Mouse (Mus musculus) embryonic facial prominence, embryonic 11.5 days (tissue): ENCODE results near the gene Rnf6. TPM values are rescaled to one million over a fixed set of nuclear protein-coding genes. Genes with fewer than 3 reads are reported as not detected.

Source experiments
- ATAC-seq: fragments of 200-750 bp; cut with Nextera tagmentation; replicated peaks from 2 replicates; pipeline ENCODE4 v1.8.0; 2017; ENCODE audit warnings: low read depth; ENCODE audit not compliant: insufficient number of reproducible peaks, low FRiP score, low TSS enrichment
- DNase-seq: peaks from one replicate; pipeline ENCODE4 v3.0.0-alpha.2; 2015; ENCODE audit warnings: low spot score
- H3K27ac ChIP-seq: fragments of 300-500 bp; sonication (generic); replicated peaks from 2 replicates; pipeline ENCODE4 v1.5.1; 2014; ENCODE audit warnings: mild to moderate bottlenecking, low read depth, low read length, control low read depth
- H3K27me3 ChIP-seq: fragments of 300-500 bp; sonication (generic); 2 replicates; pipeline ENCODE4 v1.6.1; 2014; ENCODE audit warnings: mild to moderate bottlenecking, low read length, moderate library complexity, mixed read lengths; ENCODE audit not compliant: control insufficient read depth, insufficient read depth
- H3K36me3 ChIP-seq: fragments of 300-500 bp; sonication (generic); replicated peaks from 2 replicates; pipeline ENCODE4 v1.6.1; 2014; ENCODE audit warnings: low read depth, mild to moderate bottlenecking, low read length, moderate library complexity, mixed read lengths; ENCODE audit not compliant: control insufficient read depth, insufficient read depth
- H3K4me1 ChIP-seq: fragments of 300-500 bp; sonication (generic); 2 replicates; pipeline ENCODE4 v1.6.1; 2014; ENCODE audit warnings: low read length, mixed read lengths; ENCODE audit not compliant: control insufficient read depth, insufficient read depth
- H3K4me2 ChIP-seq: fragments of 300-500 bp; sonication (generic); 2 replicates; pipeline ENCODE4 v1.6.1; 2014; ENCODE audit warnings: low read depth, mild to moderate bottlenecking, control low read depth, low read length, moderate library complexity
- H3K4me3 ChIP-seq: fragments of 300-500 bp; sonication (generic); 2 replicates; pipeline ENCODE4 v1.5.1; 2014; ENCODE audit warnings: low read depth, low read length, control low read depth
- H3K9ac ChIP-seq: fragments of 300-500 bp; sonication (generic); replicated peaks from 2 replicates; pipeline ENCODE4 v1.6.1; 2014; ENCODE audit warnings: mild to moderate bottlenecking, control low read depth, low read length
- H3K9me3 ChIP-seq: fragments of 300-500 bp; sonication (generic); replicated peaks from 2 replicates; pipeline ENCODE4 v1.6.1; 2016; ENCODE audit warnings: mild to moderate bottlenecking, low read length, inconsistent platforms, mixed read lengths; ENCODE audit not compliant: control insufficient read depth
- WGBS: fragments of 180-500 bp; shearing (Covaris S2); extraction: QIAGEN DNeasy Blood & Tissue Kit; methylation state at CpG from one replicate; pipeline ENCODE4 v1.1.7; 2014; 5-methylcytosine and 5-hydroxymethylcytosine counted together
- polyA plus RNA-seq: library from polyadenylated mRNA; unstranded; fragments of >200 nt; fragmentation: Nextera tagmentation; extraction: Ambion mirVana; gene quantifications from 2 replicates; pipeline ENCODE4 v1.2.1, GENCODE M21; 2014

Gene Rnf6
- polyA plus RNA-seq, 1 experiment from 2014 or later, result 23.7 TPM

GRCm38 (mm10) chr5:146227496-146227895, 6.1 kb upstream of the Rnf6 start:
- ATAC-seq, result no peak
- Histone ChIP-seq H3K27me3 (no peaks in the 10 kb centered on the region), H3K27ac (no peak overlapping the region), H3K4me2 (no peak overlapping the region), H3K4me3 (no peak overlapping the region), H3K9me3 (no peaks in the 10 kb centered on the region), H3K36me3 (no peaks in the 10 kb centered on the region), H3K4me1 (no peaks in the 10 kb centered on the region), H3K9ac (no peak overlapping the region)
- WGBS, result 84% methylated on average over 8 of the region's 8 CpGs
- no peak for DNase-seq

DNA sequence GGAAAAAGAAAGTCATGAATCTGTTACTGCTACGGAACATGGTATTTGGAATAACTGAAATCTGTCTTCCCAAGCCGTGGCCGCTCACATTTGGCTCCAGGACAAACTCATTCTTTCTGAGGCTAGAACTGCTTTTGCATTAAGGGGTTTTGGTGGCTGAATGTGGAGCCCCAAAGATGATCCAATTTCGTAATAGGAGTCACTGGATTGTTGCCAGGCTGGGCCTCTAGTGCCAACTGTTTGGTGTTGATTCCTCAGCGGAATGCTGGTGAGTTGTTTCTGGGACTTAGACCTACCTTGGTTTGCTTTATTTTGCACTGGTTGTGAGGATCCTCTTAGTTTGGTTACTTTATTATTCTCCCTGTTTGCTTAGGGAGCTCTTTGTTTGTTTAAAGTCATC, 2.4 kb upstream of the Rnf6 start:
- ATAC-seq, result no peak

GRCm38 (mm10) chr5:146221722-146222121, 367 bp upstream of the Rnf6 start:
- H3K9me3 ChIP-seq, result no peaks in the 10 kb centered on the region
- peak overlapping the region; percentile 92 for H3K9ac ChIP-seq
- WGBS, result 33% methylated on average over 6 of the region's 6 CpGs

More for the DNA sequence above, 2.4 kb upstream of the Rnf6 start:
- Histone ChIP-seq H3K4me3 (no peak overlapping the region), H3K4me1 (no peaks in the 10 kb centered on the region), H3K36me3 (no peaks in the 10 kb centered on the region; the same call in 1 of the 2 replicates), H3K27ac (no peak overlapping the region), H3K4me2 (no peak overlapping the region), H3K9me3 (no peaks in the 10 kb centered on the region), H3K27me3 (no peaks in the 10 kb centered on the region), H3K9ac (no peak overlapping the region)
- DNase-seq, result no peak
- 88% methylated on average over 5 of the region's 5 CpGs for WGBS

GRCm38 (mm10) chr5:146220501-146220878, 865 bp downstream of the Rnf6 start:
- Histone ChIP-seq H3K27me3 (no peaks in the 10 kb centered on the region), H3K36me3 (no peaks in the 10 kb centered on the region; the same call in 1 of the 2 replicates), H3K4me3 (peak overlapping the region; percentile 74), H3K27ac (no peak overlapping the region), H3K4me2 (peak overlapping the region; percentile 52), H3K9ac (peak overlapping the region; percentile 19; the same call in 1 of the 2 replicates), H3K4me1 (no peaks in the 10 kb centered on the region), H3K9me3 (no peaks in the 10 kb centered on the region)
- peak; percentile 77 for ATAC-seq
- no peak for DNase-seq
- WGBS, result 9% methylated on average over 13 of the region's 13 CpGs

More at GRCm38 (mm10) chr5:146221722-146222121, 367 bp upstream of the Rnf6 start:
- Histone ChIP-seq H3K27ac (peak overlapping the region; percentile 91; the same call in 1 of the 2 replicates), H3K27me3 (no peaks in the 10 kb centered on the region), H3K4me1 (no peaks in the 10 kb centered on the region), H3K4me3 (peak overlapping the region; percentile 74), H3K4me2 (peak overlapping the region; percentile 52), H3K36me3 (no peaks in the 10 kb centered on the region; the same call in 1 of the 2 replicates)
- ATAC-seq, result no peak
- no peak for DNase-seq

- Histone ChIP-seq H3K9me3 (no peaks in the 10 kb centered on the region), H3K4me3 (no peak overlapping the region), H3K27me3 (no peaks in the 10 kb centered on the region), H3K4me1 (no peaks in the 10 kb centered on the region), H3K4me2 (no peak overlapping the region), H3K27ac (no peak overlapping the region), H3K9ac (no peak overlapping the region), H3K36me3 (peaks cover 11% of the 10 kb centered on the region)
- DNase-seq (no peak), ATAC-seq (no peak)
- WGBS, result 91% methylated on average over 5 of the region's 5 CpGs
Measured at GRCm38 (mm10) chr5:146205537-146205936, 15.8 kb downstream of the Rnf6 start.

GRCm38 (mm10) chr5:146203921-146204320, 17.4 kb downstream of the Rnf6 start:
- H3K27ac ChIP-seq, result no peak overlapping the region
- no peak overlapping the region for H3K4me3 ChIP-seq
- ATAC-seq, result no peak
- no peaks in the 10 kb centered on the region for H3K9me3 ChIP-seq
- H3K4me2 ChIP-seq, result no peak overlapping the region
- no peak for DNase-seq
- H3K36me3 ChIP-seq, result peaks cover 6% of the 10 kb centered on the region
- H3K27me3 ChIP-seq, result no peaks in the 10 kb centered on the region
- no peak overlapping the region for H3K9ac ChIP-seq
- 81% methylated on average over 2 of the region's 2 CpGs for WGBS
- H3K4me1 ChIP-seq, result no peaks in the 10 kb centered on the region

- no peaks in the 10 kb centered on the region for H3K36me3 ChIP-seq
- no peaks in the 10 kb centered on the region for H3K27me3 ChIP-seq
- no peak overlapping the region for H3K9ac ChIP-seq
- no peak overlapping the region for H3K4me3 ChIP-seq
- 95% methylated on average over 6 of the region's 6 CpGs for WGBS
- DNase-seq (no peak), ATAC-seq (no peak)
- H3K9me3 ChIP-seq, result no peaks in the 10 kb centered on the region
- no peak overlapping the region for H3K4me2 ChIP-seq
- no peak overlapping the region for H3K27ac ChIP-seq
- H3K4me1 ChIP-seq, result no peaks in the 10 kb centered on the region
Measured at GRCm38 (mm10) chr5:146200580-146200979, 20.8 kb downstream of the Rnf6 start.

- Histone ChIP-seq H3K9ac (no peak overlapping the region), H3K27ac (no peak overlapping the region), H3K9me3 (no peaks in the 10 kb centered on the region), H3K4me3 (no peak overlapping the region), H3K4me1 (no peaks in the 10 kb centered on the region), H3K36me3 (no peaks in the 10 kb centered on the region), H3K27me3 (no peaks in the 10 kb centered on the region), H3K4me2 (no peak overlapping the region)
- WGBS, result 86% methylated on average over 2 of the region's 2 CpGs
- ATAC-seq (no peak), DNase-seq (no peak)
Measured at GRCm38 (mm10) chr5:146199540-146199939, 21.8 kb downstream of the Rnf6 start.
